Mouse (Mus musculus) Muller cell, postnatal 12 days (primary cell): ENCODE data around the gene Efemp2.

Experiments used
- DNase-seq: peaks from one replicate; pipeline ENCODE4 v3.0.0-alpha.2; 2015; ENCODE audit errors: inconsistent ontology term

The Efemp2 gene

GRCm38 (mm10) chr19:5496052-5496370, 22.3 kb downstream of the Efemp2 start:
- DNase-seq: no peak

GRCm38 (mm10) chr19:5500330-5500875, 26.6 kb downstream of the Efemp2 start:
- no peak for DNase-seq

- no peak for DNase-seq
Measured at GRCm38 (mm10) chr19:5503687-5504086, 29.9 kb downstream of the Efemp2 start, which contains the start of gene 1700020D05Rik. Gene 1700020D05Rik (minus strand): TSS chr19:5503787.

GRCm38 (mm10) chr19:5510031-5511026, 36.6 kb downstream of the Efemp2 start, which contains the start of gene Snx32:
Gene Snx32 (minus strand): TSS chr19:5510538.
- DNase-seq: peak; percentile 98

GRCm38 (mm10) chr19:5511074-5511632, 37.4 kb downstream of the Efemp2 start:
- DNase-seq: peak; percentile 22

- no peak for DNase-seq
Measured at GRCm38 (mm10) chr19:5512091-5513004, 38.6 kb downstream of the Efemp2 start.

- no peak for DNase-seq
Measured at GRCm38 (mm10) chr19:5513005-5513349, 39.2 kb downstream of the Efemp2 start.

- peak; percentile 71 for DNase-seq
Measured at GRCm38 (mm10) chr19:5515840-5516777, 42.4 kb downstream of the Efemp2 start.

- DNase-seq: peak; percentile 75
Measured at GRCm38 (mm10) chr19:5516906-5517505, 43.3 kb downstream of the Efemp2 start.

- DNase-seq: no peak
Measured at GRCm38 (mm10) chr19:5518721-5519120, 45.0 kb downstream of the Efemp2 start.

- DNase-seq: no peak
Measured at GRCm38 (mm10) chr19:5525204-5525603, 51.5 kb downstream of the Efemp2 start.

GRCm38 (mm10) chr19:5529325-5530137, 55.8 kb downstream of the Efemp2 start:
- DNase-seq: peak; percentile 94

- no peak for DNase-seq
Measured at GRCm38 (mm10) chr19:5530138-5530524, 56.4 kb downstream of the Efemp2 start.
